Mouse (Mus musculus): ENCODE results near the gene Hist1h2bj. TPM values are rescaled to one million over a fixed set of nuclear protein-coding genes. Genes with fewer than 3 reads are reported as not detected.
A peak's percentile ranks its signal among the peaks of the same experiment; 100 is the strongest.
"Not testable (repeated sequence)": the region's sequence is repeated elsewhere in the genome, so short reads cannot be mapped to it uniquely, and the experiment has no call there.

Hist1h2bj gene
- total RNA-seq, 1 experiment from 2014 or later: 61.1 TPM

GRCm38 (mm10) chr13:22040464-22041141 is 2.4 kb upstream of the Hist1h2bj start:
- no peak for DNase-seq

- peak; percentile 94 for DNase-seq
Observed at GRCm38 (mm10) chr13:22041142-22041536, 1.9 kb upstream of the Hist1h2bj start, which contains the start of gene Hist1h4i. Hist1h4i (minus strand) TSS chr13:22041362.

- no peak for DNase-seq
Observed at GRCm38 (mm10) chr13:22041651-22042567, 1.1 kb upstream of the Hist1h2bj start.

- no peak for DNase-seq
Observed at GRCm38 (mm10) chr13:22043503-22044431, 753 bp downstream of the Hist1h2bj start.

GRCm38 (mm10) chr13:22044432-22045155 is 1.6 kb downstream of the Hist1h2bj start:
- DNase-seq: no peak

GRCm38 (mm10) chr13:22045311-22045710 is 2.3 kb downstream of the Hist1h2bj start:
- no peak for DNase-seq

- DNase-seq: no peak
Observed at GRCm38 (mm10) chr13:22049041-22049440, 6.0 kb downstream of the Hist1h2bj start.

GRCm38 (mm10) chr13:22049737-22050440 is 6.9 kb downstream of the Hist1h2bj start:
- no peak for DNase-seq

- peak; percentile 93 for DNase-seq
Observed at GRCm38 (mm10) chr13:22050591-22051522, 7.8 kb downstream of the Hist1h2bj start.

- DNase-seq: no peak
Observed at GRCm38 (mm10) chr13:22051523-22051859, 8.5 kb downstream of the Hist1h2bj start.

GRCm38 (mm10) chr13:22053754-22054153 is 10.7 kb downstream of the Hist1h2bj start:
- no peak for DNase-seq

GRCm38 (mm10) chr13:22061422-22061821 is 18.4 kb downstream of the Hist1h2bj start:
- no peak for DNase-seq

- DNase-seq: no peak
Observed at GRCm38 (mm10) chr13:22063468-22063867, 20.5 kb downstream of the Hist1h2bj start.

- DNase-seq: not testable (repeated sequence)
Observed at GRCm38 (mm10) chr13:22084140-22084539, 41.1 kb downstream of the Hist1h2bj start, which contains the start of gene Vmn1r188. Vmn1r188 (plus strand) TSS chr13:22084440.

Small RNAs within 50 kb of the gene (microRNA-seq; reads per million reads assigned to microRNA genes)
- gene Gm26300 (0 reads per million in 2 experiments), gene Gm44390 (0 reads per million in 2 experiments), gene Gm44486 (0 reads per million in 2 experiments)

Other genes with a start within 250 kb of the Hist1h2bj start
- gene Hist1h2bq, start 233.0 kb upstream of the Hist1h2bj start, total RNA-seq (2021): 40.4 and 87.7 TPM in 2 replicates
- 56.7 and 173 TPM in 2 replicates for gene Hist1h2ao, start 232.7 kb upstream of the Hist1h2bj start, total RNA-seq (2021)
- gene Hist1h4m, start 231.5 kb upstream of the Hist1h2bj start, total RNA-seq (2021): 279 and 356 TPM in 2 replicates
- gene Hist1h4n, start 211.0 kb upstream of the Hist1h2bj start, total RNA-seq (2021): 43.4 and 51.9 TPM in 2 replicates
- gene Hist1h2ap, start 209.7 kb upstream of the Hist1h2bj start, total RNA-seq (2021): 4.5 and 108 TPM in 2 replicates
- gene Hist1h2br, start 209.5 kb upstream of the Hist1h2bj start, total RNA-seq (2021): 39.7 and 86.5 TPM in 2 replicates
- gene Zfp184, start 98.1 kb upstream of the Hist1h2bj start, total RNA-seq (2021): 2.0 and 2.1 TPM in 2 replicates
- gene Pom121l2, start 62.0 kb upstream of the Hist1h2bj start, total RNA-seq (2021): not detected in 2 replicates
- gene Prss16, start 33.5 kb upstream of the Hist1h2bj start, total RNA-seq (2021): not detected in 2 replicates
- 30.0 and 61.8 TPM in 2 replicates for gene Hist1h2ah, start 7.6 kb upstream of the Hist1h2bj start, total RNA-seq (2021)
- 121 and 135 TPM in 2 replicates for gene Hist1h2bk, start 7.3 kb upstream of the Hist1h2bj start, total RNA-seq (2021)
- gene Hist1h4i, start 1.9 kb upstream of the Hist1h2bj start, total RNA-seq (2021): 82.8 and 97.8 TPM in 2 replicates
- gene Hist1h2ag, start 270 bp upstream of the Hist1h2bj start, total RNA-seq (2021): 50.6 and 64.7 TPM in 2 replicates
- gene Vmn1r188, start 41.2 kb downstream of the Hist1h2bj start, total RNA-seq (2021): not detected in 2 replicates
- gene Vmn1r189, start 62.6 kb downstream of the Hist1h2bj start, total RNA-seq (2021): not detected in 2 replicates
- not detected in 2 replicates for gene Vmn1r191, start 140.8 kb downstream of the Hist1h2bj start, total RNA-seq (2021)
- not detected in 2 replicates for gene Vmn1r192, start 147.9 kb downstream of the Hist1h2bj start, total RNA-seq (2021)
- gene Vmn1r193, start 179.9 kb downstream of the Hist1h2bj start, total RNA-seq (2021): not detected in 2 replicates
- gene Vmn1r194, start 201.0 kb downstream of the Hist1h2bj start, total RNA-seq (2021): not detected in 2 replicates
- gene Vmn1r195, start 227.3 kb downstream of the Hist1h2bj start, total RNA-seq (2021): not detected in 2 replicates
- not detected in 2 replicates for gene Vmn1r196, start 246.7 kb downstream of the Hist1h2bj start, total RNA-seq (2021)